Mouse (Mus musculus) megakaryocyte, embryonic 14.5 days (primary cell): ENCODE measurements around the gene 1700003E16Rik.

Experiments
- FLI1 ChIP-seq: IDR thresholded peaks from 2 replicates; pipeline ENCODE4 v1.6.1; 2012; ENCODE audit warnings: low read length, inconsistent platforms, mixed read lengths
- GATA1 ChIP-seq: IDR thresholded peaks from 3 replicates; pipeline ENCODE4 v1.6.1; 2012; ENCODE audit warnings: mixed read lengths, low read length, inconsistent platforms, borderline replicate concordance

GRCm38 (mm10) chr6:83131469-83132034 is 24.7 kb upstream of the 1700003E16Rik start:
- TF ChIP-seq GATA1: no peak
- no peak for TF ChIP-seq FLI1
